Mouse (Mus musculus): ENCODE results near the gene Olfr685.

GRCm38 (mm10) chr7:105226072-105226471 is 40.3 kb upstream of the Olfr685 start:
- TF ChIP-seq FLI1 (IDR thresholded peaks at IDR 0.05; ENCODE audit: low read length) (no peak), GATA1 (IDR thresholded peaks at IDR 0.05; ENCODE audit: borderline replicate concordance, low read length) (no peak)
